Mouse (Mus musculus) bone marrow, adult 2 months (tissue): Measurements from ENCODE around the gene Gm11444. TPM values are rescaled to one million over a fixed set of nuclear protein-coding genes. Genes with fewer than 3 reads are reported as not detected.
A peak's percentile ranks its signal among the peaks of the same experiment; 100 is the strongest.

Experiments used
- H3K27ac ChIP-seq: fragments of 200-500 bp; 2 replicates; pipeline ENCODE4 v1.5.1; 2012; ENCODE audit warnings: low read depth, mild to moderate bottlenecking, control low read depth, inconsistent platforms, low read length; ENCODE audit not compliant: control insufficient read depth, poor library complexity, insufficient read depth
- H3K4me1 ChIP-seq: fragments of 200-500 bp; 2 replicates; pipeline ENCODE4 v1.6.1; 2011; ENCODE audit warnings: low read length; ENCODE audit not compliant: control insufficient read depth, insufficient read depth
- H3K4me3 ChIP-seq: fragments of 200-500 bp; replicated peaks from 2 replicates; pipeline ENCODE3; 2011; ENCODE audit warnings: mild to moderate bottlenecking, low read depth, low read length, control low read depth; ENCODE audit not compliant: control insufficient read depth
- CTCF ChIP-seq: fragments of 200-500 bp; IDR thresholded peaks from 2 replicates; pipeline ENCODE4 v1.5.1; 2011; ENCODE audit warnings: low read length, control low read depth; ENCODE audit not compliant: control insufficient read depth, insufficient read depth
- POLR2A ChIP-seq: fragments of 200-500 bp; IDR thresholded peaks from 2 replicates; pipeline ENCODE4 v1.6.1; 2011; ENCODE audit warnings: low read depth, mild to moderate bottlenecking, control low read depth, low read length, borderline replicate concordance; ENCODE audit not compliant: control insufficient read depth
- WGBS: fragments of 180-500 bp; shearing (Covaris S2); methylation state at CpG from one replicate; pipeline ENCODE4 v1.1.7; 2018; 5-methylcytosine and 5-hydroxymethylcytosine counted together
- polyA plus RNA-seq: library from polyadenylated mRNA; stranded (reverse); fragments of >200 nt; gene quantifications from 2 replicates; pipeline ENCODE4 v1.2.4, GENCODE M21; 2011; ENCODE audit warnings: low replicate concordance; ENCODE audit not compliant: missing spikeins, insufficient read depth, insufficient read length

Gm11444 gene
- polyA plus RNA-seq, 1 experiment = not detected

DNA sequence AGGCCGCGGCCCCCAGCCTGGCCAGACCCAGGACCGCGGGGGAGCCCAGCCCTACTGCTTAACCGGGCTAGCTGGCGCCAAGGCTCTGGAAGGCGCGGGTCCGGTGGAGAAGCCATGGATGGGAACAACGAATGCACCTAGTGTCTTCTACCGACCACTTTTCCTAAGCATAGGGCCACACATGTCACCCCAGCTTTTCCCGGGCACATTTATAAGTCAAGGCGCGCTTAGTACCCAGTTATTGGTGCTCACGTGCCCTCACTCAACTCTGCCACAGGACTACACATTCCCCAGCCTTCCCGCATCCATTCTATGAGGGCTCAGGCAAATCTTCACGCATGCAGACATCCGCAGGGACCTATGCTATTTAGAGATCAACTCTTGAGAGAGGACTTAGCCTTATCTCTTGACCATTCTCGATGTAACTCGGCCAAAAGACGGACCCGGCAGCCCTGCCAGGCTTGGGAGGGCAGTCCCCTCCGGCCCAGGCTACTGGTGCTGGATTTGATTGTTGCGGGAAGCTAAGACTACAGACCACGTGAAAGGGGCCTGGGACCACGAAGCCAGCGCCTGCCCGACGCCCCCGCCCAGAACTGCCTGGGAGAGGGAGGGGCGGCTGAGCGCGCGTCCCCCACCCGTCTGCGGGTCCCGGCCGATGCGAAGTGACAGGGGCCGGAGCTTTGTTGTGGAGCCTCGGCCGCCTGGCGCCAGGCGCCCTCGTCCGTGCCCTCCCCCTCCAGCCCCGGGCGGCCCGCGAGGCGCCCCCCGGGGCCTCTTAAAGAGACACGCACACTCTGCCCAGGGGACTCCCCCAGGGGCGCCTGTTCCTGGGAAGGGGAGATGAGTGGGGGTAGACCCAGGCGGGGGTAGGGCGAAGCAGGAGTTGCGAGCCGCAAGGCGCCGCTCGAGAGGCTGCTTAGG is 20.4 kb downstream of the Gm11444 start:
- Histone ChIP-seq H3K4me1 (no peaks in the 10 kb centered on the region), H3K4me3 (no peak overlapping the region), H3K27ac (no peak overlapping the region)
- TF ChIP-seq POLR2A (no peak), CTCF (no peak)
- 3% methylated on average over 61 of the region's 61 CpGs for WGBS

GRCm38 (mm10) chr11:85828691-85829519 is 21.2 kb downstream of the Gm11444 start:
- Histone ChIP-seq H3K4me3 (no peak overlapping the region), H3K4me1 (no peaks in the 10 kb centered on the region), H3K27ac (no peak overlapping the region)
- TF ChIP-seq POLR2A (no peak), CTCF (no peak)
- WGBS = 13% methylated on average over 38 of the region's 38 CpGs

DNA sequence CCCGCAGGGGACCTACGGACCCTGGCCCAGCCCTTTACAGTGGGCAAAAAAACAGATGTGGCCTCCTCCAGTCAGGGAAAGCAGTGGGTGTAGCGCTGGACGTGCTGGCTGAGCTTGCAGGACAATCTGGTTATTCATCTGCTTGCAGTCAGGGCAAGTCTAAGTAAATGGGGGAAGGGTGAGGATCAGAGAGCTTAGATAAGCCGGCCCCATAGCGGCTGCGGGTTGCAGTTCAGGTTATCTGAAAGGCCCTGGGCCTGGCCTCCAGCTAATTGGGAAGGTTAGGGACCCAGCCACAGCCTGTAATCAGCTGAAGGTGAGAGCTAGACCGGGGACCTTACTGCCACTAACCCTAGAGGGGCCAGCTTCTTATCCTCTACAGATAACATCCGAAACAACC is 22.8 kb downstream of the Gm11444 start:
- 53% methylated on average over 9 of the region's 9 CpGs for WGBS
- Histone ChIP-seq H3K4me3 (no peak overlapping the region), H3K4me1 (no peaks in the 10 kb centered on the region), H3K27ac (no peak overlapping the region)
- no peak for TF ChIP-seq POLR2A
- TF ChIP-seq CTCF = no peak

DNA sequence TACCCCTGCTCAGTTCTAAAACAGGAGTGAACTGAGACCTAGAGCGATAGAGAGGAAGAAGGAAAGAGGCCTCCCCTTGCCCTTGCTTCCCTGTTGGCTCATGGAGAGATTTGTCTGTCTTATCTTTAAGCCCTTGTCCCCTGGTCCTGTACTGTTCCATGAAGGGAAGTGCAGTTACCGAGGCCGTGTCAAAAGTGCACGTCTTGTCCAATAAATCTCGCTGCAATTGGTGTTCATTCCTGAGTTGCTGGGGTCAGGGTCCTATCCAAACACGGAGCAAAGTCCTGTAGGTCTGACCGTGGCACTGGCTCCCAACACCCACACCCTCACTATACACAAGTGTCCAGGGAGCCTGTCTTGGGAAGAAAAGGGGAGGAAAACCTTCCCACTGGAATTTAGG is 24.3 kb downstream of the Gm11444 start:
- 82% methylated on average over 7 of the region's 7 CpGs for WGBS
- TF ChIP-seq POLR2A (no peak), CTCF (no peak)
- Histone ChIP-seq H3K27ac (no peak overlapping the region), H3K4me3 (no peak overlapping the region), H3K4me1 (no peaks in the 10 kb centered on the region)

GRCm38 (mm10) chr11:85825031-85825430 is 25.1 kb downstream of the Gm11444 start:
- Histone ChIP-seq H3K4me3 (no peak overlapping the region), H3K4me1 (no peaks in the 10 kb centered on the region), H3K27ac (no peak overlapping the region)
- TF ChIP-seq POLR2A (no peak), CTCF (no peak)
- 93% methylated on average over 10 of the region's 10 CpGs for WGBS

DNA sequence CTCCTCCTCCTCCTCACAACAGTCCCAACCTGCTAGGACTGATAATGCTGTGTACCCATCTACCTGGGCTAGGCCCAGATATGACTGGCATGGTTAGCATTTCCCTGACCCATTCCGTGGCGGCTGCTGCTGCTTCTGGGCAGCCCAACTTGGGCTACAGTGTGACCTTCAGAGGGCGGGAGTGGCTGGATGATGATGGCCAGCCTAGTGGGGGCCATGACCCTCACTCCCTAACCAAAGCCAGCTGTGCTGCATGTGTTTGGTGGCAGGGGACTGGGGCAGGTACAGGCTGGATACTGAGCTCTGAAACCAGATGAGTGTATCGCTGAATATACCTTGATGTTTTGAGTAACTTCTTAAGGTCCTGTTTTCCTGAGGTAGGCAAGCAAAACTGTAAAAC is 26.3 kb downstream of the Gm11444 start:
- H3K4me1 ChIP-seq = no peaks in the 10 kb centered on the region
- TF ChIP-seq CTCF (no peak), POLR2A (no peak)
- no peak overlapping the region for H3K4me3 ChIP-seq
- 83% methylated on average over 4 of the region's 4 CpGs for WGBS
- no peak overlapping the region for H3K27ac ChIP-seq

DNA sequence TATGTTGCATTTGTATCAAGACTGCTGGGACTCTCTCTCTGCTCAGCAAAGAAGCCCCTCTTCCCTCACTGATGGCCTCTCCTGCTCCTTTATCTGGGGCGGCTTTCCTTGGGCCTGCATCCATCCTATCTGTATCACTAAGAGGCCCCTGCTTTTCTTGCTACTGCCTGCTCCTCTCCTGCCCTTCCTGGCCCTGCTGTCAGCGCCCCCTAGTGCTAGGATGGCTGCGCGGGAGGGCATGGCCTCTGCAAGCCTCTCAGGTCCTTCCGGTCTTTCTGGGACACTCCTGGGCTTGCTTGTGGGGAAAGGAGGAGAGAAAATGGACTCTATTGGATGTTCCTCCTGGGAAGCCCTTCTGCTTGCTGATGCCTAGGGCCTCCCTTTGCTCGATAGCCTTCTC is 27.0 kb downstream of the Gm11444 start:
- H3K27ac ChIP-seq = no peak overlapping the region
- no peak overlapping the region for H3K4me3 ChIP-seq
- WGBS = 15% methylated on average over 6 of the region's 6 CpGs
- TF ChIP-seq POLR2A (no peak), CTCF (peak; percentile 93)
- no peaks in the 10 kb centered on the region for H3K4me1 ChIP-seq

DNA sequence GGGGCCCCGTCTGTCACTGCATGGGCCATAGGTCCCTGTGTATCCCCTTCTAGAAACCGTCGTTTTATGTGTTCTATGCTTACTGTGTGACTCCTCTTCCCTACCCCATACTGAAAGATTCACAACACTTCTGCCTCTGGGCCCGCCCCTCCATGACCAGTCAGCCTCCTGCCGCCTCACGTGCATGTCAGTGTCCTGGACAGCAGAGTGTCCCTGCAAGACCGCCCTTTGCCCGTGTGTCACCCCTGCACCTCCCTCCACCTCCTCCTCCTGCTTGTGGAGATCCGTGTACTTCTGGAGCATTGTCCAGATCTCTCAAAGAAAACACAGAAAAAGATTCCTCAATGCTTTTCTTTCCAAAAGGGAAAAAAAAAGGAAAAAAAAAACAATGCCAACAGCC is 28.5 kb downstream of the Gm11444 start:
- Histone ChIP-seq H3K4me1 (no peaks in the 10 kb centered on the region), H3K4me3 (no peak overlapping the region), H3K27ac (no peak overlapping the region)
- TF ChIP-seq CTCF (no peak), POLR2A (no peak)
- 77% methylated on average over 9 of the region's 9 CpGs for WGBS
